Mouse (Mus musculus): ENCODE data around the gene Tiprl.

Gene Tiprl

GRCm38 (mm10) chr1:165201445-165202012 lies 35.3 kb downstream of the Tiprl start:
- DNase-seq (ENCODE audit: low spot score in 2 of 2) = no peak

- no peak for DNase-seq (ENCODE audit: low spot score in 2 of 2)
Observed at GRCm38 (mm10) chr1:165200748-165201147, 36.0 kb downstream of the Tiprl start.

GRCm38 (mm10) chr1:165199639-165200038 lies 37.2 kb downstream of the Tiprl start:
- no peak for DNase-seq (ENCODE audit: low spot score in 2 of 2)

GRCm38 (mm10) chr1:165198951-165199350 lies 37.8 kb downstream of the Tiprl start:
- DNase-seq (ENCODE audit: low spot score in 2 of 2) = no peak

GRCm38 (mm10) chr1:165197875-165198274 lies 38.9 kb downstream of the Tiprl start:
- DNase-seq (ENCODE audit: low spot score in 2 of 2) = no peak

GRCm38 (mm10) chr1:165195396-165195960 lies 41.3 kb downstream of the Tiprl start:
- DNase-seq (ENCODE audit: low spot score in 2 of 2) = no peak

- no peak for DNase-seq (ENCODE audit: low spot score in 2 of 2)
Observed at GRCm38 (mm10) chr1:165194662-165195013, 42.2 kb downstream of the Tiprl start.

GRCm38 (mm10) chr1:165193880-165194661 lies 42.7 kb downstream of the Tiprl start, which contains the start of gene Sft2d2:
Gene Sft2d2, minus strand, starts transcription at chr1:165194438.
- peak; percentile 83 to 93 for DNase-seq (ENCODE audit: low spot score in 2 of 2)

- DNase-seq (ENCODE audit: low spot score in 2 of 2) = no peak
Observed at GRCm38 (mm10) chr1:165193426-165193825, 43.4 kb downstream of the Tiprl start.

GRCm38 (mm10) chr1:165192714-165193264 lies 44.0 kb downstream of the Tiprl start:
- DNase-seq (ENCODE audit: low spot score in 2 of 2) = no peak

GRCm38 (mm10) chr1:165192102-165192501 lies 44.7 kb downstream of the Tiprl start:
- no peak for DNase-seq (ENCODE audit: low spot score in 2 of 2)

- no peak for DNase-seq (ENCODE audit: low spot score in 2 of 2)
Observed at GRCm38 (mm10) chr1:165191611-165192010, 45.2 kb downstream of the Tiprl start.

GRCm38 (mm10) chr1:165190571-165191273 lies 46.1 kb downstream of the Tiprl start:
- no peak for DNase-seq (ENCODE audit: low spot score in 2 of 2)

GRCm38 (mm10) chr1:165190068-165190467 lies 46.7 kb downstream of the Tiprl start:
- DNase-seq (ENCODE audit: low spot score in 2 of 2) = no peak

- DNase-seq (ENCODE audit: low spot score in 2 of 2) = no peak
Observed at GRCm38 (mm10) chr1:165188806-165189580, 47.8 kb downstream of the Tiprl start.

GRCm38 (mm10) chr1:165187357-165187756 lies 49.4 kb downstream of the Tiprl start:
- DNase-seq (ENCODE audit: low spot score in 2 of 2) = no peak

- no peak for DNase-seq (ENCODE audit: low spot score in 2 of 2)
Observed at GRCm38 (mm10) chr1:165186491-165186890, 50.3 kb downstream of the Tiprl start.

GRCm38 (mm10) chr1:165185116-165185515 lies 51.7 kb downstream of the Tiprl start:
- no peak for DNase-seq (ENCODE audit: low spot score in 2 of 2)

- DNase-seq (ENCODE audit: low spot score in 2 of 2) = peak in 1 of 2 experiments; percentile 22
Observed at GRCm38 (mm10) chr1:165184178-165184577, 52.6 kb downstream of the Tiprl start.

- peak; percentile 20 to 44 for DNase-seq (ENCODE audit: low spot score in 2 of 2)
Observed at GRCm38 (mm10) chr1:165183400-165183799, 53.4 kb downstream of the Tiprl start.

GRCm38 (mm10) chr1:165179321-165179720 lies 57.5 kb downstream of the Tiprl start:
- DNase-seq (ENCODE audit: low spot score in 2 of 2) = no peak
